Mouse (Mus musculus): Measurements from ENCODE around the gene Akr1a1.

GRCm38 (mm10) chr4:116676027-116676426 is 24.5 kb upstream of the Akr1a1 start:
- TF ChIP-seq POLR2A (IDR thresholded peaks at IDR 0.05; ENCODE audit: low read depth, low read length) (no peak), CTCF (IDR thresholded peaks at IDR 0.05; ENCODE audit: borderline replicate concordance, insufficient read depth, low read length) (no peak)
